Mouse (Mus musculus) myocyte (in vitro differentiated cells): Measurements from ENCODE around the gene Tmcc3.

Experiments
- MAX ChIP-seq: IDR thresholded peaks from one replicate; pipeline ENCODE4 v1.6.1; 2011; ENCODE audit warnings: low read depth, mild to moderate bottlenecking, control low read depth
- MYOG ChIP-seq, 3 experiments: IDR thresholded peaks; one replicate each; pipeline ENCODE4 v1.6.1; 2011; ENCODE audit warnings: control low read depth in 2 of 3, low read depth in 2 of 3, mild to moderate bottlenecking in 2 of 3; ENCODE audit not compliant: insufficient read length in 2 of 3, control insufficient read depth in 1 of 3, insufficient read depth in 1 of 3
- POLR2A ChIP-seq: IDR thresholded peaks from one replicate; pipeline ENCODE4 v1.6.1; 2011; ENCODE audit warnings: low read depth, mild to moderate bottlenecking, control low read depth, moderate library complexity; ENCODE audit not compliant: insufficient read length
- POLR2AphosphoS2 ChIP-seq: IDR thresholded peaks from one replicate; pipeline ENCODE4 v1.6.1; 2011; ENCODE audit warnings: low read depth, control low read depth; ENCODE audit not compliant: insufficient read length
- USF1 ChIP-seq: IDR thresholded peaks from one replicate; pipeline ENCODE4 v1.6.1; 2011; ENCODE audit warnings: low read depth, mild to moderate bottlenecking, control low read depth, moderate library complexity

- no peak for TF ChIP-seq POLR2A
- no peak for TF ChIP-seq MYOG (IDR thresholded peaks at IDR 0.05; ENCODE audit: control insufficient read depth in 1 of 3, insufficient read depth in 1 of 3, insufficient read length in 2 of 3, low read depth in 2 of 3)
- TF ChIP-seq POLR2AphosphoS2 = no peak
- no peak for TF ChIP-seq MAX
- TF ChIP-seq USF1 = no peak
Measured at GRCm38 (mm10) chr10:94622281-94622680, 310.5 kb downstream of the Tmcc3 start.
